Mouse (Mus musculus) layer of hippocampus, adult 8-10 months (tissue): ENCODE measurements at regions not wholly inside any gene's neighbourhood (a gene's known extent, or its start where the extent isn't known, plus 50 kb on each side); places are given as distances from the start of the nearest gene placed in this dataset.
A peak's percentile ranks its signal among the peaks of the same experiment; 100 is the strongest.

Experiments used
- DNase-seq, 2 experiments: peaks; one replicate each; pipeline ENCODE4 v3.0.0; 2022; ENCODE audit warnings: low spot score in 2 of 2

- no peak for DNase-seq
Measured at GRCm38 (mm10) chrX:67829729-67830128, 91.5 kb downstream of the 4933436I01Rik start.

GRCm38 (mm10) chrX:67821134-67821533 lies 100.1 kb downstream of the 4933436I01Rik start:
- peak in 1 of 2 experiments; percentile 21 for DNase-seq
